Mouse (Mus musculus) lung, adult 2 months (tissue): ENCODE data around the gene Clec4n.

Source experiments
- CTCF ChIP-seq: fragments of 200-500 bp; IDR thresholded peaks from 2 replicates; pipeline ENCODE4 v1.5.1; 2011; ENCODE audit warnings: mild to moderate bottlenecking, low read length, control low read depth; ENCODE audit not compliant: insufficient read depth
- POLR2A ChIP-seq: fragments of 200-500 bp; IDR thresholded peaks from 2 replicates; pipeline ENCODE4 v1.6.1; 2011; ENCODE audit warnings: low read depth, mild to moderate bottlenecking, control low read depth, low read length, borderline replicate concordance; ENCODE audit errors: extremely low read depth

GRCm38 (mm10) chr6:123227519-123228166 lies 2.0 kb upstream of the Clec4n start:
- no peak for TF ChIP-seq POLR2A
- TF ChIP-seq CTCF = no peak
